Mouse (Mus musculus): ENCODE data around the gene Olfr1392.

Gene Olfr1392

GRCm38 (mm10) chr11:49329686-49330085 lies 44.6 kb downstream of the Olfr1392 start:
- DNase-seq = no peak

- DNase-seq = no peak
These were observed 49.8 kb downstream of the Olfr1392 start, which contains the start of gene Olfr1390 for GRCm38 (mm10) chr11:49334888-49335287. Olfr1390 (plus strand) TSS chr11:49335188.

DNA sequence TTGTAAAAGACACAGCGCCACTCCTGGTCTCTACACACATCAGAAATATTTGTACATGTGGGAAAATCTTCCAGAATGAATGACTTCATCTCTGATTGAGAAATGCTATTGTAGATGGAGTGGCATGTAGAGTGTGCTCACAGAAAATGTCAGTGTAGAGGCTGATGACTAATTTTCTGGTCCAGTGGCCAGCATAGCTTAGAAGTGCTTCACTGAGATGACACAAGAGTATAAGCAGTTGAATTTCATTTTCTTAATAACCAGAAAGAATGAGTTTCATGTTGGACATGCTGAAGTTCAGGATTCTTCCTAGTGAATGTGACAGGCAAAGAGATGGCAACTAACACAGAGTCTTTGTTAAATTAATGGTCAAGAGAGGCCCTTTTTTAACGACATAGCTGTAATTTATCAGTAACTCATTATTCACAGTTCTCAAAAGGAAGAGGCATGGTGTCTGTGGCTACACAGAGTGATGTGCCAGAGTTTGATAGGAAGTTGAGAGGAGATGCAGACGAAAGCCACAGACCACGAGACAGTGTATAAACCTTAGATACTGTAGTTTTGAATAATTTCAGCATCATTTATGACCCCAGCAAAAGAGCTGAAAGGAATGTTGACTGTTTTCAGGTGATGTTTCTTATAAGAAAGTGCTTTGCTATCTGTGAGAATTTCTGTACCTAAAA lies 52.2 kb downstream of the Olfr1392 start:
- no peak for DNase-seq
